12 mouse cellular contexts compared by ENCODE assay signal in the genomic region with DNA sequence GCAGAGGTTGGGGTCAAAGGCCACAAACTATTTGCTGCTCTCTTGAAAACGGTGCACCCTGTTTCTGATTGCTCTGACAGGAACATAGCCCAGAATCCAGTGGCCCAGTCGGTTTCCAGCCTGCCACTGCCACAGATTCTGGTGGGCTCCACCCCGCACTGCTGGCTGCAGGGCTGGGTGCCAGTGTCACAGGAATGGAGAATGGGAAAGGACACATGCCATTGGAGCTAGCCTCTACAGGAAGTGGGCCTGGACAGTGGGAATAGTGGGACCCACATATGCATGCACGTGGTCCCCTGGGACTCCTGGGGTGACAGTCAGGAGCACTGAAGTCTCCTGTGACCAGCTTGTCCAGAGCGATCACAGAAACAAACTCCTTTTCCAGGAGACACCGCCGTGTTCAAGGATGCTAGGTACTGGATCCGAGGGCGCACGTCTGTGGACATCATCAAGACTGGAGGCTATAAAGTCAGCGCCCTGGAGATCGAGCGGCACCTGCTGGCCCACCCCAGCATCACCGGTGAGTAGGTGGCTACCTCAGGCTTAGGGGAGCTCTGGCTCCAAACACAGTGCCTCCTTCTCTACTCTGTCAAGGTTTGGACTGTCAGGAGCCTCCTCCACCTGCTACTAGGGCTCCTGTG. TPM values are rescaled to one million over a fixed set of nuclear protein-coding genes. Genes with fewer than 3 reads are reported as not detected.
DNase-seq lines count a peak whose midpoint lies in the region; ATAC-seq and TF ChIP-seq lines count a peak whose summit lies in the region.
"Had no signal": no experiment of that assay in that cellular context is flagged by ENCODE, and none has a peak within 500 bp of the region (broad histone marks: within the 10 kb centered on the region; RNA-seq: fewer than 3 reads in every experiment).

No protein-coding gene starts in this region.

- no peak overlapping the region for H3K4me3 ChIP-seq in heart, postnatal 0 days (ENCODE audit: low read depth, low read length)
- H3K4me3 ChIP-seq in heart, embryonic 12.5 days: no peak overlapping the region
- H3K4me3 ChIP-seq in E14TG2a.4 (replicated peaks; ENCODE audit: low read length): no peak overlapping the region
- H3K4me3 ChIP-seq: lung, embryonic 15.5 days had no signal

- no peak overlapping the region for H3K9ac ChIP-seq in heart, postnatal 0 days (replicated peaks; ENCODE audit: low read depth, low read length)
- no peak overlapping the region for H3K9ac ChIP-seq in heart, embryonic 12.5 days
- H3K9ac ChIP-seq: lung, embryonic 15.5 days had no signal

- DNase-seq in heart, postnatal 0 days (ENCODE audit: low spot score): no peak
- DNase-seq in urinary bladder, postnatal 36 days (ENCODE audit: low spot score in 2 of 2): no peak
- no peak for DNase-seq in Muller cell, postnatal 12 days (ENCODE audit: inconsistent ontology term)
- DNase-seq in adrenal gland, adult 18-20 months (ENCODE audit: low spot score in 2 of 2): no peak
- DNase-seq: right cerebral cortex, postnatal 14 days had no signal

- H3K4me1 ChIP-seq in heart, postnatal 0 days (ENCODE audit: control insufficient read depth, insufficient read depth): no peaks in the 10 kb centered on the region
- H3K4me1 ChIP-seq in heart, embryonic 12.5 days (replicated peaks): peaks cover 12% of the 10 kb centered on the region
- H3K4me1 ChIP-seq in E14TG2a.4 (replicated peaks; ENCODE audit: low read depth, low read length): peaks cover 14% of the 10 kb centered on the region
- H3K4me1 ChIP-seq: lung, embryonic 15.5 days had no signal

- peak; percentile 39 for TF ChIP-seq CTCF in heart, postnatal 0 days (IDR thresholded peaks at IDR 0.05; ENCODE audit: low read depth)
- TF ChIP-seq CTCF in E14TG2a.4 (conservative IDR thresholded peaks at IDR 0.05; ENCODE audit: low read length): peak; percentile 28

- no peak for TF ChIP-seq EP300 in heart, postnatal 0 days (IDR thresholded peaks at IDR 0.05; ENCODE audit: low read depth)

- no peak for ATAC-seq in heart, postnatal 0 days (ENCODE audit: insufficient read depth, low read depth)
- ATAC-seq in heart, embryonic 12.5 days (ENCODE audit: insufficient number of reproducible peaks, low FRiP score): no peak
- peak; percentile 38; the same call in 1 of the 2 replicates for ATAC-seq in erythroblast, adult 5-6 weeks (replicated peaks; ENCODE audit: low FRiP score, poor library complexity, severe bottlenecking)
- ATAC-seq in megakaryocyte progenitor cell, adult 5-6 weeks (replicated peaks; ENCODE audit: poor library complexity): peak; percentile 76
- ATAC-seq: Patski had no signal

- no peaks in the 10 kb centered on the region for H3K9me3 ChIP-seq in heart, postnatal 0 days (replicated peaks; ENCODE audit: control insufficient read depth, low read length)
- H3K9me3 ChIP-seq in heart, embryonic 12.5 days (replicated peaks): no peaks in the 10 kb centered on the region
- H3K9me3 ChIP-seq in E14TG2a.4 (ENCODE audit: low read length): no peaks in the 10 kb centered on the region
- H3K9me3 ChIP-seq: lung, embryonic 15.5 days had no signal

- no peaks in the 10 kb centered on the region for H3K27me3 ChIP-seq in heart, postnatal 0 days (ENCODE audit: control insufficient read depth, insufficient read depth, low read length)
- no peaks in the 10 kb centered on the region for H3K27me3 ChIP-seq in heart, embryonic 12.5 days (replicated peaks)
- H3K27me3 ChIP-seq in E14TG2a.4 (ENCODE audit: insufficient read depth, low read length): no peaks in the 10 kb centered on the region
- H3K27me3 ChIP-seq: lung, embryonic 15.5 days; Patski had no signal

- no peak overlapping the region for H3K27ac ChIP-seq in heart, postnatal 0 days (ENCODE audit: low read depth)
- no peak overlapping the region for H3K27ac ChIP-seq in heart, embryonic 12.5 days (ENCODE audit: poor library complexity, severe bottlenecking)
- H3K27ac ChIP-seq: lung, embryonic 15.5 days had no signal

- 65% methylated on average over 14 of the region's 14 CpGs for WGBS in heart, postnatal 0 days
- WGBS in heart, embryonic 12.5 days: 80% methylated on average over 14 of the region's 14 CpGs

- peaks cover 22% of the 10 kb centered on the region for H3K36me3 ChIP-seq in heart, postnatal 0 days (replicated peaks; ENCODE audit: control insufficient read depth, insufficient read depth, low read length)
- H3K36me3 ChIP-seq in heart, embryonic 12.5 days: peaks cover 30% of the 10 kb centered on the region
- peaks cover 42% of the 10 kb centered on the region for H3K36me3 ChIP-seq in E14TG2a.4 (ENCODE audit: insufficient read depth, low read length)
- H3K36me3 ChIP-seq: lung, embryonic 15.5 days had no signal

- no peak overlapping the region for H3K4me2 ChIP-seq in heart, postnatal 0 days (ENCODE audit: low read depth, low read length)
- H3K4me2 ChIP-seq in heart, embryonic 12.5 days: no peak overlapping the region
- H3K4me2 ChIP-seq: lung, embryonic 15.5 days had no signal

RNA-seq across cellular contexts. Expression of a gene that starts 35.0 kb away (rescaled TPM):
- not detected in 2 replicates for total RNA-seq in heart, postnatal 0 days (2014; rRNA removed; ENCODE audit: low replicate concordance)
- not detected in 2 replicates for polyA plus RNA-seq in heart, postnatal 0 days (2015; fragmentation: Nextera tagmentation; extraction: Ambion mirVana)
- polyA plus RNA-seq in heart, embryonic 12.5 days (2016; fragmentation: Nextera tagmentation; extraction: Ambion mirVana): 0.33 and 0.36 TPM in 2 replicates
- not detected in 2 replicates for total RNA-seq in erythroblast, adult 5-6 weeks (2015; ENCODE audit: low replicate concordance)
- total RNA-seq in erythroblast, adult 5-6 weeks (2017; ENCODE audit: low replicate concordance): not detected in 2 replicates
- not detected in 2 replicates for total RNA-seq in megakaryocyte progenitor cell, adult 5-6 weeks (2015)
- total RNA-seq in megakaryocyte progenitor cell, adult 5-6 weeks (2017): not detected in 2 replicates
- total RNA-seq in adrenal gland, adult 18-20 months (2021): under 1 TPM; 0.22 to 0.99 TPM
- polyA plus RNA-seq: gonadal fat pad, adult 2 months had no signal

RNA-seq across cellular contexts. Expression of a gene that starts 37.4 kb away (rescaled TPM):
- total RNA-seq in heart, postnatal 0 days (2014; rRNA removed; ENCODE audit: low replicate concordance): 17.7 and 22.6 TPM in 2 replicates
- 18.1 and 19.3 TPM in 2 replicates for polyA plus RNA-seq in heart, postnatal 0 days (2015; fragmentation: Nextera tagmentation; extraction: Ambion mirVana)
- polyA plus RNA-seq in heart, embryonic 12.5 days (2016; fragmentation: Nextera tagmentation; extraction: Ambion mirVana): 14.4 and 17.3 TPM in 2 replicates
- 3.3 TPM in 1 of 2 replicates, not detected in the other for total RNA-seq in erythroblast, adult 5-6 weeks (2015; ENCODE audit: low replicate concordance)
- 1.7 and 5.2 TPM in 2 replicates for total RNA-seq in erythroblast, adult 5-6 weeks (2017; ENCODE audit: low replicate concordance)
- total RNA-seq in megakaryocyte progenitor cell, adult 5-6 weeks (2015): 4.5 and 5.5 TPM in 2 replicates
- total RNA-seq in megakaryocyte progenitor cell, adult 5-6 weeks (2017): 5.7 and 6.6 TPM in 2 replicates
- total RNA-seq in adrenal gland, adult 18-20 months (2021): 10 to 100 TPM; 42.0 to 76.0 TPM

Comparison
In these comparisons a context has a peak if more than half of its experiments do, and no peak if none do; other contexts are left out.
1. ATAC-seq: peak in erythroblast, adult 5-6 weeks (single experiment) and megakaryocyte progenitor cell, adult 5-6 weeks (single experiment); none in heart, postnatal 0 days (single experiment) and heart, embryonic 12.5 days (single experiment).